Mouse (Mus musculus): ENCODE results near the gene Lyrm9.

Gene Lyrm9

DNA sequence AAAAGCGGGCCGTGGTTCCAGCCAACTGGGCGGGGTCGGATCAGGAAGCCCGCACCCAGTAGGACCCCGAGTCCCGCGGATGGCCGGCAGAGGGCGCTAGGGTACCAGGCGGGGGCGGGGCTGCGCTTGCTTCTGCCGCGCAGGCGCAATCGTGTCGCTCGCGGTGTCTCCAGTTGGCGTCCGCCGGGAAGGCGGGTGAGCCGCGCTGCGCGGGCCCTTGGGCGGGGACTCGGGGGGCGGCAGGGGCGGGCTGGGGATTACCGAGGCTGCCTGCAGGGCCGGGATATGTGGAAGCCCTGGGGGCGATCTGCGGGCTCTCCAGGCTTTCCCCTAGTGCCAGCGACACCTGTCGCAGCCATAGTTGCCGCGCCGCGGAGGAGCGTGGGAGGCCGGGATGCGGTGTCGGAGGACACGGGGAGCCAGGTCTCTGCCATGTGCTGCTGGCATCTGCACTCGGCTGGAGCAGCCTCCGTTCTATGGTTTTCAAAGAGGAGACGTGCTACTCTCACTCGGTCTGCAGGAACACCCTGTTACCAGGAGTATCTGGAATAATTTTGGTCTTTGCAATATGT is at the start of gene Lyrm9:
Lyrm9 (plus strand) TSS at position 143 of the 572 bp plus-strand sequence.
- DNase-seq (ENCODE audit: low spot score in 2 of 2), result peak; percentile 94 to 96

DNA sequence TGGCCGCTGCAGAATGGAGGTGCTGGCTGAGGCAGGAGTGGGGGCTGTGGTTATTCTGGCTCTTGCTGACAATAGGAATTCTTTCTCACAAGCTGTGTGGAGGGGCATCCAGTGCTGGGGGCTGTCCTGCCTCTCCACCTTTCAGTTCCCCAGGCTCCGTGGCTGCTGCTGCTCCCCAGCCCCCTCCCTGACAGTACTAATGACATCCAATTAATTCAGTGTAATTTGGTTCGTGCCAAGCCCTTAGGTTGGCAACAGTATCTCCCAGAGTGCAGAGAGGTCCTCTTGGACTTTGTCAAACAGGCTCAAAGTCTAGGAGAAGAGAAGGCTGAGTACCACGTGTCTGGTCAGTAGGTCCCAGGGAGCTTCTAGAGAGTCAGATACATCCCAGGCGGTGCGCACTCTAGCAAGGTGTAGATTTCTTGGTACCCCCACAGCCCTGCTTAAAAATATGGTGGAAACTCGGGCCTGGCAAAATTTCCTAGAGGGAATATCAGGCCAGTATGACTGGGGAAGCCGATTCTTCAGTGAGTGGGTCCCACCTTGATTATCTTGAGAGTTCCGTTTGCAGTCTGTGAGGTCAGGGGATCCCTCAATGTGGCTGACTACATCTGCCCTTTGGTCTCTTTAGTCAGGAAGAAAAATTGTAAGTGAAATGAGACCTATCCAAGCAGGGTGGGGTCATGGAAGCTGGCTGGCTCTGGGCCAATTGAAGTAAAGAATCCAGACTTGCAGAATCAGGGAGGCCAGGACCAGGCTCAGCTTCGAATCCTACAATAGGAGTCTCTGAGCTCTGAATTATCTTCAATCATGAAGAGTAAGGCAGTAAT is 48.3 kb upstream of the Lyrm9 start:
- no peak for DNase-seq (ENCODE audit: low spot score in 2 of 2)

DNA sequence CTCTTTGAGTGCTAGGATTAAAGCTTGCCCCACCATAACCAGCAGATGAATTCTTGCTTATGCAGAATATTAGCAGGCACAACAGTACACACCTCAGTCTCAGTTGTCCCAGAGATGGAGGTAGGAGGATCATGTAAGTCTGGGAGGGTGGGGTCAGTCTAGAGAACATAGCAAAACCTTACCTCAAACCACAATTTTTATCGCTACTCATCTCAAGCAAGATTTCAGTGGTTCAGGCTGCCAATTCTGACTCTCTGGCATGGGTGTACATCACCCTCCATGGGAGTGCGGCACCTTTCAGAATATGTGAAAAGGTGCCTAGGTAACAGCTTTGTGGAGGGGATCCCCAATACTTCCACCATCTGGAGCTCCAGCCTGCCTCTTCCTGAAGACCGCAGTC is 46.4 kb upstream of the Lyrm9 start:
- DNase-seq (ENCODE audit: low spot score in 2 of 2), result no peak

DNA sequence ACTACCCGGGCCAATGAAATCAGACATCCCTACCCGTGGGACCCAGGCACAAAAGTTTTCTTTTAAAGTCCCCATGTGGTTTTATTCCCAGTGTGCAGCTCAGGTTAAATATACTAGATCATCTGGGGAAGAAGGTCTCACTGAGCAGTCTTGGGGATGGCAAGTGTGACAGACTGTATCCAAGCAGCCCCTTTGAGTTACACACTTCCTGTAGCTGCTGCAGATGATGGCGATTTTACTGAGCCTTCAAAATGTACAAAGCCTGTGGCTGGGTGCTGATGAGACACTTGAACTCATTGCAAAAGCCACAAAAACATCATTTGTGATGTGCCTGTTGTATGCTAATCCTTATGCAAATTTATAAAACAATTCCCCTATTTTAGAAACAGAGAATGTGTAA is 45.8 kb upstream of the Lyrm9 start:
- DNase-seq (ENCODE audit: low spot score in 2 of 2), result no peak

DNA sequence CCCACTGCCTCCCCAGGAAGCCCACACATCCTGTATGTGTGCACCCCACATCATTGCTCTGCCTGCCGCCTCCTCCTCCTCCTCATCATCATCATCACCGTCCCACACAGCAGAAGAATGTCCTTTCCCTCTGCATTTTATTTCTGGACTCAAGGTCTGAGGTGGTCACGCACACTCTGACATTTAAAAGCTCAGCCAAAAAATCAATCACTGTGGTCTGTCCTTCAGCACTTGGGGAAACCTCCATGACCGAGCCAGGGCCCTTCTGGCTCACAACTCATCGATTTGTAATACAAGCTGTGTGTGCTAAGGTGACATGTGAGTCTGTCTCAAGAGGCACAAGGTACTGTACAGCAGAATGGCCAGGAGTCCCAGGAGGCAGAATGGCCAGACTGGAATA is 44.1 kb upstream of the Lyrm9 start:
- DNase-seq (ENCODE audit: low spot score in 2 of 2), result no peak

DNA sequence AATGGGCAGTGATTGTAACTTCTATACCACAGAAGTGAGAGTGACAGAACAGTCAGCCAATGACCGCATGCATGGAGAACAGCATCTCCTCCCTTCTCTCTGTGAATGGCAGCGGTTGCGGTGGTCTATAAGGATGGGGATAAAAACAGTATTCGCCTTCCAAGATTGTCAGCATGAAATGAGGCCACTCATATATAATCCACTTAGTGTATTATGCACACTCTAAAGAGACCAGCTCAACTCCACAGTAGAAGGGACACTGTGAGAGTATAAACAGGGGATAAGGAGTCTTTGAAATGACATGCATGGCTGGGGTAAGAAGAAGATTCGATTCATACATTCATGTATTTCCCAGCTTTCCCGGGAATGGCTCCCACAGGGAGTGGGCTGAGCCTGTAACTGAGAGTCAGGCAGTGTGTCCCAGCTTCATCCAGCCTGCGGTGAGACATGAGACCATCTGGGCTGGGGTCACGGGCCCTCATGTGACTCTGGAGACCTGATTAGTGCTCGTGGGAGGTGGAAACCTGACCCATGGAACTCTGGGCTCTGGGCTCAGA is 43.5 kb upstream of the Lyrm9 start:
- DNase-seq (ENCODE audit: low spot score in 2 of 2), result no peak

DNA sequence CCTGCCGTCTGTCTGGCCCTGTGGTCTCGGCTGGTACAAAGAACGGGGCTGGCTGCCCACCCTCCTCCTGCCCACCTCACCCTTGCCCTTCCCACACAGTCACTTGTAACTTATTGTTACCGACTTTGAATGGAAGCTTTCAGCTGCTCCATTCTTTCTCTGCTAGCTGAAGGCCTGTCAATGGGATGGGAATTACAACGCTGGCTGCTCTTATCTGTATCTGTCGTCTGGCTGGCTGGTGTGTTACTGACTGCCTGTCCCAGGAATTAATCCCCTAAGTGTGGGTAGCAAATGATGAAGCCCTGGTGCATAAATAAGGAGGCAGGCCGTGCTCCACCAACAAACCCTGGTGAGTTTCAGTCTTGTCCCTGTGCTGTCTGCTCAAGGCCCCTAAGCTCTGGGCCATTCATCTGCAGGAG is 40.4 kb upstream of the Lyrm9 start:
- DNase-seq (ENCODE audit: low spot score in 2 of 2), result no peak

DNA sequence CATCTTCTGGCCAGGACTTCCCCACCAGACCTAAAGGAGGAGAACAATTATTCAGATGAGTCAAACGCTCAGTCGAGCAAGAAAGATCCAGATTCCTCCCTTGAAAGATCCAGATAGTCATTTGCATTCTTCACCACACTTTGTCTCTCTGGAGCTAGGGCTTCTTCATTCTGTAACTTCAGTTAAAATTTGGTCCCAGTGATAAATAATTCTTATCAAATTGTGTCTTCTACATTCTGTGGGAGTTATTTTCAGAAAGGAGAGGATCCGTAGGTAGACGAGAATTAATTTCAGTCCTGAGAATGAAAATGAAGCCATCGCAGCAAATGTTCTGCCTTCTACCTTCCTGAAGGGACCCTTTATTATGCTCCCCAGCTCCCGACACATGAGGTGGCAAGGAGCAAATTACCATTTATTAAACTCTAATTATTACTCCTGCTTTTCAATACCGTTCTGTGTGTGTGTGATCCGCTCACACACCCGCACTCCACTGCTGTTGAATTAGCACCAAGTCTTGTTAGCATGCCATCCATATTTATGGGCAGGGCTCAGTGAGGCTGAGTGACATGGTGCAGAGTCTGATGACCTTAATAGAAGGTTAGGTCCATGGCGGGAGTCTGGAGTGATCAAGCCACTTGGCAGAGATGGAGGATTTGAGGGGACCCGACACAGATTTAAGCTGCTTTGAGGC is 36.9 kb upstream of the Lyrm9 start:
- no peak for DNase-seq (ENCODE audit: low spot score in 2 of 2)

DNA sequence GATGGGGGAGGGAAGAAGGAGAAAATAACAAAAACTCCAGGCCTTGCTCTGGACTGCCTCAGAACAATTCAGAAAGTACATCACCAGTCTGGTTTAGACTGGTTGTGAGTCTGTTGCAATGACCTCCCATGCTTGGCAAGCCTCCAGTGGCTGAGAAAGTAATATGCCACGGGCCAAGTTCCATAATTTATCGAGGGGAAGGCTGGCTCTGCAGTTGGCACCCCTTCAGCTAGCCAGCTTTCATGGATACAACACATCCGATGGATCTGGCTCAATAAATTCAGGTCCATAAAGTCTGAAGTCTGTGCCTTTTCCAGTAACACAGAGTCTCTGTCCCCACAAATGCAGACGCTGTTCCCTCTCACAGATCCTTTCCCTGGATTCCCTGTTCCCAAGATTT is 34.8 kb upstream of the Lyrm9 start:
- DNase-seq (ENCODE audit: low spot score in 2 of 2), result no peak

DNA sequence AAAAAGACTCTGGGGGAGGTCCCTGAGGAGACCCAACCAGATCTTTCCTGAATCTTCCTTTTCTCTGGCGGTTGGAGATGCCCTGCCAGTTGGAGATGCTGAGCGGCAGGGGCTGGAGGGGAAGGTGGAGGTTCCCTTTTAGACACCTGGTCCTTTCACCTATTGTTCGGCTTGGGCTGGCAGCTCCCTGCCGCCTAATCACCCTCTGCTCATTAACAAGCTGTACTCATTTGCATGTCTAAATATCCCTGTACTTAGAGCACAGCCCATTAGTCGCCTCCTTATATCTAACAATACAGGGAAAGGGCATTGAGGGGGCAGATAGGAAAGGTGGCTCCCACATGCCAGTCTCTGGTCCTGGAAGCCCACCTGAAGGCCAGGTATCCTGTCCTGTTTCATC is 34.3 kb upstream of the Lyrm9 start:
- DNase-seq (ENCODE audit: low spot score in 2 of 2), result peak in 1 of 2 experiments; percentile 39

DNA sequence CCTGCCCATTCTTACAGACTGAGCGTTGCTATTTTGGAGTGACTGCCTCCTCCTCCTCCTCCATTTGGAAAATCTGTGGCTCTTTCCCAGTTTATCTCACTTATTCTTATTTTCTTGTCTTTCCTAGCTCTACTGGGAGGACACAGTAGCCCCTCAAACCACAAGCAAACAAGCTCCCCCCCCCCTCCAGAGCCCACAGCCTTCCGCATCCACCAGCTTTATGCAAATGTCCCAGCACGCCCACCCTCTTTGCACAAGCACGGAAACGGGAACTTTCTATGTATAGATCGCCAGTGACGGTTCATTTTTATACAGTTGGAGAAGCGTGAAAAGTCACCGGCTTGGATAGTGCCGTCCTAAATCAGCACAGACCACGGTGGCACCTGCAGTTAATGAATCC is 33.9 kb upstream of the Lyrm9 start:
- peak; percentile 50 to 81 for DNase-seq (ENCODE audit: low spot score in 2 of 2)

DNA sequence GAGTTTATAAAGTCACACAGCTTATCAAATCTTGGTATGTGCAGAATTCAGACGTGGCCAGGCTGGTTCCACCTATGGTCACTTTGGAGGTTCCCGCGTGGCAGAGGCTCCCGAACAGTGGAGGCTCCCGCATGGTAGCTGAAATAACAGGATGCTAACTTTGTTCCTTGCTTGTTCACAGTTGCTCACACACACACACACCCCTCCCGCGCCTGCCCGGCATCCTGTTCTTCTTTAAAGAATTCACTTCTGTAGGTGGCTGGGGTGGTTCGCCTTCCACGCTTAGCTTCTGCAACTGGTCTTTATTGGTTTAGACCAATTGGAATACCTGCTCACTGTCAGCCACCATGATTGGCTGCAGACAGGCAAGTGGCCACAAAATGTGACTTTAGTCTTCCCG is 33.3 kb upstream of the Lyrm9 start:
- peak; percentile 50 to 51 for DNase-seq (ENCODE audit: low spot score in 2 of 2)

DNA sequence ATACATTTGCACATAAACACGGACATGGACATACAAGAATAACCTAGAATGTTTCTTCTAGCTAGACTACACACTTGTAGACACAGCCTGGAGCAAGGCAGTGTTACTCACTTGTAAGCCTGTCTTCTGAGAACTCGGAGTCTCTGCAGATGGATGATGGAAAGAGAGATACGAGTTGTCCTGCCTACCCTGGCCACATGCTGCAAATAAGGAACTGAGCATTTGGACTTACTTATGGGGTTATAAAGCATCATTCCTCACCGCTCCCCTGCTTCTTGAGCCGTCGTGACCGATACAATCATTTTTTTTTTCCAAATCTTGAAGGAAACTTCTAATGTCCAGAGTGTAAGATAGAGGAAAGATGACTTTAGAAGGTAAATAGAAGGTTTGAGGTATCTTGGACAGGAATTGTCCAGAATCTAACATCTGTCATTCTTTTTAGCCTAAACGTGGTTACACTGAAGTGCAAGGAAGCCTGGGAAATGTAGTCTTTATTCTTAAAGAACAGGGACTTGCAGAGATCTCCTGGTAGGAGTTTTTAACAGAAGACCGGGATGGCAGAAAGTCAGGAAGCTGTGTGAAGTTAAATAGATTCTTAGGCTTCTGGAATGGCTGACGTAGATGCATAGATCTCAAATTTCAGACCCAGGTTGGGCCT is 30.2 kb upstream of the Lyrm9 start:
- DNase-seq (ENCODE audit: low spot score in 2 of 2), result no peak

DNA sequence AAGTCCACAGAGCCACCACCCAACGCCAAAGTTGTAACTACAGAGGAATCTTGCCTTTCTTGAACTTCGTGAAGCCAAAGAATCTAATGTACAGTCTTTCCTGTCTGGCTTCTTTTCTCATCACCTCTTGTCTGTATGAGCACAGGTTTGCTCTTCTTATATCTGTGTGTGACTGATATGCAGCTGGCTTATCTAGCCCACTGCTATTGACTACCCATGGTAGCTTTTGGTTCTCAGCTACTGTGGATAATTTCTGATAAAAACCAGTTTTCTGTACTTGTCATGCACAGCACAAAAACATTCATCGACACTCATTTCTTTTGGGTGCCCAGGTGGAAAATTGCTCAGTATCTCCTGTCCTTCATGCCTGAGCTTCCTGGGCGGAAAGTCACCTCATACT is 25.3 kb upstream of the Lyrm9 start:
- no peak for DNase-seq (ENCODE audit: low spot score in 2 of 2)

DNA sequence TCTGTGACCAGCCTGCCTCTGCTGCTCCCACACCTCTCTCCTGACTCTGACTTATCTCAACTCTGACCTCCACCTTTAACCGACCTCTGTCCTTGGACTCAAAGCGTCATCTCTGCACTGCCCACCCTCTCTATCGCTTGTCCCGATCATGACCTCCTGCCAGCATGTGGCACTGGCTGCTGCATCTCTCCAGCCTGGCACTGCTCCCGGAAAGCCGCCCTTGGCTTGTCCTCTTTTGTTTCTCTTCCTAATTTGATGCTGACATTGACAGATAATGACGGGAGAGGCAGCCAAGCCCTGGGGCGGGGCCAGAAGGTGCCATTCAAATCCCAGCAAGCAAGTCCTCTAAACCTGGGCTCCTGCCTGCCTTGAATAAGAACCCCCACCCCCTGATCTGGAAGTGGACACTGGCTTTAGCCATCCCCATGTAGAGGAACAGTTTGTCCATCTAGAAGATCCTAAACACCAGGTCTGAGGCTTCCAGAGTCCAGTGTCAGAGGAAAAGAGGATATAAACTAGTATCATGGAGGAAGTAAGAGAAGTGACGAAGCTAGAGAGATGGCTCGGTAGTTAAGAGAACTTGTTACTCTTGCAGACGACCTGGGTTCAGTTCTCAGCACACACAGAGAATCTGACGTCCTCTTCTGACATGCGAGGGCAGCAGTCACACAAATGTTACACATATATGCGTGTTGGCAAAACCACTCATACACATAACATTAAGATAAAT is 22.6 kb upstream of the Lyrm9 start:
- DNase-seq (ENCODE audit: low spot score in 2 of 2), result no peak

DNA sequence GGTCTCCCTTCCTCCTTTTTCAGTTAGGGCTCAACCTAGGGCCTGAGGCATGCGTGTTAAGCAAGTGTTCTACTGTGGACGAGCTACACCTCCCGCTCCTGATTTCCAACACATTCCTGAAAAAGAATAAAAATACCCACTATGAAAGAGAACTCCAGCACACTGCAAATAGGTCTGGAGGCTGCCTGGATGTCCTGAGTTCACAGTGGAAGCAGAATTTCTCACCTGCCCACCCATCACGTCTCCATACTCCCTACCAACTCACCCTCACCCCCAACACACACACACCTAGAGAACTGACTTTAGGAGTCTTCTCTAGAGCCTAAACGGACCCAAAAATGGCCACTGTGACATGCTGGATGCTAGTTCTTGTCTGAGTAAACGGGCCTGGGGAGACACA is 21.8 kb upstream of the Lyrm9 start:
- no peak for DNase-seq (ENCODE audit: low spot score in 2 of 2)

DNA sequence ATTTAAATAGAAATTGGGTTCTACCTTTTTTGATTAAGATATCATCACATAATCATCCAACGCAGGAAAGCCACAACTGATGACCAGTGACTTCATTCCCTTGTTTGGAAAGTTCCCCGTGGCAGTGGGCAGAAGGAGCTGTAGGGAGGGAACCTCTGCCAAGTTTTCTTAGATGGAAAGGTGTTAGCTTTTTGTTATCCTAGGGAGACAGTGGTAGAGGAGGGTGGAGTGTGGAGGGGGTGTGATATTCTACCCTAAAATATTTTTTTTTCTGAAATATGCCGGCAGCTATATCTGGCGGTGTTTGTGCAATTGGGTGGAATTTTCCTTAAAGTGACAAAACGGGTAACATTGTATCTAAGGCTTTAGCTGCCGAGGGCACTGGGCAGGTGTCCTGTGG is 21.2 kb upstream of the Lyrm9 start:
- DNase-seq (ENCODE audit: low spot score in 2 of 2), result peak; percentile 54 to 75

DNA sequence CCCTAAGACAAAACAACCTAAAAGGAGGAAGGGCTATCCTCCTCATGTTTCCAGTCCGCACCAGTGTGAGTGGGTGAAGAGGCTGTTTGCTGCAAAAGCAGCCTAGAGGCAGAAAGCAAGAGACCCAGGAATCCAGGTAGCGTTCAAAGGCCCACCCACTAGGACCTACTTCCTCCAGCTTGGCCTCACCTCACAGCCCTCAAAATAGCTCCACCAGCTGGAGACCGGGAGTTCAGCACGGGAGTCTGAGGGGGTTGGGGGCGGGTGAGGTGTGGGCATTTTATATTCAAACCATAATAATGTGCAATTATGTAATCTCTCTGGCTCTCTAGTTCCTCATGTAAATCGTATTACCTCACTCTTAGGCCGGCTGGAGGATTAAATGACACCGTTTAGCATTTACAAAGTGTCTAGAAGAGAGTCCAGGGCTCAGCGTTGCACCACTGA is 20.7 kb upstream of the Lyrm9 start:
- DNase-seq (ENCODE audit: low spot score in 2 of 2), result peak; percentile 48 to 78

DNA sequence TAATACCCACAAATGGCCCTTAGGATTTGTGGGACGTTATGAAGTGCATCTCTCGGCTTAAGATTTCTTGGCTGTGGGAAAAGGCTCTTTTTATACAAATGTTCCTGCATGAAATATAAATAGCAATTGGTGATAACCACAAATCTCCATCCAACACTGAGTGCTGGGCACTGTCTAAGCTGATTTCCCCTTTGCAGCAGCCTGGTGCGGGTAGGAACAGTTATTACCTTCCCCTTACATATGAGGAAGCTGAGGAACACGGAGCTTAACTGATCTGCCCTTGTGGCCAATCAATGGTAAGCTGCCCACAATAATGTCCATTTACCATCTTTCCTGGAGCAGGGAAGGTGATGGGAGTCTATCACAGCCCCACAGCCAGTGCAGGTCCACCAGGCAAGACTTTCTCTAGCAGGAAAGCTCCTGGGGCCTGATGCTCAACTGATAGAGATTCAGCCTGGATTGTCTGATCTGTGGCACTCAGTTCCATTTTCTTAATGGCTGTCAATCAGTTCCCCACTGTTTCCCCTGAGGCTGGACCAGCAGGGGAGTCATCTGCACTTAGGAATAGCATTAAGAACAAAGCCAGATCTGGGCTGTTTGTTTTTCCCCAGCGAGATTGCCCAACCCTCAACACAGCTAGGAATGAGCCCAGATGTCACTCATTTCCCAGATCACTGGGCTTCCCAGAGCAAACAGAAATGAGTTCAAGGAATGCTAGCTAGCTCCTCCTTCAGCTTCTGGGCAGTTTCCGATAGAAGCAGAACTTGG is 18.9 kb upstream of the Lyrm9 start:
- no peak for DNase-seq (ENCODE audit: low spot score in 2 of 2)

DNA sequence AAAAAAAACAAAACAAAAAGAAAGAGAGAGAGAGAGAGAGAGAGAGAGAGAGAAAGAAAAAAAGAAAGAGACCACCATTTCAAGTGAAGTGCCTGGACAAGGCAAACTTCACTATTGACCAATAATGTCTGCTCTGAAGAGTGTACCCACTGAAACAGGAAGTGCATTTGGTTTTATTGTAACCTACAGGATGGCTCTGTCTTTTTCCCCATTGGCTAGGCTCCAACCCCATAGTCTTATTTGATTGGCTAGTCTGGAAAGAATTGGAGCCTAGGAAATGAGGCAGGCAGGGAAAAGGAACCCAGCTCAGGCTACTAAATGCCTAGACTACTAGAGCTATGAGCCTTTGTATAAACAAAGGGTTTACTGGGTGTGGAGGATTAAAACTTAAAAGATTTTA is 17.0 kb upstream of the Lyrm9 start:
- DNase-seq (ENCODE audit: low spot score in 2 of 2), result no peak

Data from frontal cortex, postnatal 36 days (tissue).